Mouse (Mus musculus) gastrocnemius, postnatal 25 days (tissue): ENCODE results near the gene Cyp8b1. TPM values are rescaled to one million over a fixed set of nuclear protein-coding genes. Genes with fewer than 3 reads are reported as not detected.

Source experiments
- DNase-seq: peaks from one replicate; pipeline ENCODE4 v3.0.0; 2022
- long read RNA-seq, 2 experiments: library from polyadenylated mRNA; stranded (forward); transcript quantifications; one replicate each; pipeline ENCODE4 v2.0.0; 2021
- total RNA-seq, 2 experiments: library from RNA; stranded (reverse); gene quantifications; 1 replicate in 1 of 2; 2 replicates in 1 of 2; pipeline ENCODE4 v1.2.3; 2021

Gene Cyp8b1
- not detected for total RNA-seq
- long read RNA-seq, experiment 1: 0 reads
- long read RNA-seq, experiment 2: 0 reads

- no peak for DNase-seq
Measured at GRCm38 (mm10) chr9:121916102-121916501, at the start of gene Cyp8b1. Gene Cyp8b1, minus strand, starts transcription at chr9:121916305.

DNA sequence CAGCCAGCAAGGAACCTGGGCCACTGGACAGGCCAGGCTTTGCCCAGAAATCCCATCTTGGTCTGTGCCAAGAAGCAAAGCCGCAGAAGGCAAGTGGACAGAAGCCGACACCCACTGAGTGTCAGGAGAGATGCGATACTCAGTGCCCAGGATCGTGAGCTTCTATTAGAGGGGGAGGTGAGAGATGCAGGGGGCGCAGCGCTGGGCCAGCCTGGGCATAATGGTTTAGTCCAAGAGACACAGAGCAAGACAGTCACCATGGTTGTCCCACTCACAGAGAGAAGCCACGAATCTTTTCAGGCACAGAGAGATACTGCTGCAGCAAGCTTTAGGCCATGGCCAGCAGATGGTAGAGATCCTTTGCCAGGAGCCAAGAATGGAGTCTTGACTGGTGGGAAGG, 48.8 kb upstream of the Cyp8b1 start:
- DNase-seq: no peak

GRCm38 (mm10) chr9:121959966-121960635, 44.0 kb upstream of the Cyp8b1 start:
- DNase-seq: no peak

DNA sequence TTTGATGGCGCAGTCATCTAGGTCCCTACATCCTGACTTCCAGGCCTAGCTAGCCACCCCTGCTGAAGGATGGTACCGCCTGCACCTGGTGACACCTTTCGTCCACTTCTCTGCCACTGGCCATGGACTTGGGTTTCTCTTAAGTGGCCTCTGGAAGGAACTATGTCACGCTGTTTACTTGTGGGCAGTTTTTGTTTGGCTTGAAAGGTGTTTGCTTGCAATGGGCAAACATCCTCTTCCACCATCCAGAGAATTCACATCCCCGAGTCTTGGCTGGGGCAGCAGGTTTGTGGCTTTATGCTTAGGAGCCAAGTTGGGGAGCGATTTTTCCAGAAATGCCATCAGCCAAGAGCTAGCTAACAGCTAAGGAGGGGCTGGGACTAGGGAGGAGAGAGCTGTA, 36.5 kb upstream of the Cyp8b1 start:
- DNase-seq: peak; percentile 47

DNA sequence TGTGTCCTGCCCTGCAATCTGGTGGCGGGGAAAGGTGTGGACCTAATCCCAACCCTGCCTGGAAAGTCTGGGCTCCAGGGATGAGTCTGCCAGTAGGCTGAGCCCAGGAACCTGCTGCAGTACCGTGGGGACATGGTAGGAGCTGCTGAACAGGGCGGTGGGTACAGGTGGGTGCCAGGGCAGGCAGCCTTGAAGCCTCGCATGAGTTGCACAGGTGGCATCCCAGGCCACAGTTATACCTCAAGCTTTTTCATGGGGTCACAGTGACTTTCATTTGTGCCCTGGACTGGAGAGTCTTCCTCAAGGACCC, 35.0 kb upstream of the Cyp8b1 start:
- DNase-seq: no peak

- DNase-seq: peak; percentile 80
Measured at GRCm38 (mm10) chr9:121950418-121951113, 34.5 kb upstream of the Cyp8b1 start, which contains the start of gene Fam198a. Gene Fam198a, plus strand, starts transcription at chr9:121950988.

GRCm38 (mm10) chr9:121948431-121948830, 32.3 kb upstream of the Cyp8b1 start:
- DNase-seq: no peak

- no peak for DNase-seq
Measured at GRCm38 (mm10) chr9:121947784-121948183, 31.7 kb upstream of the Cyp8b1 start.

GRCm38 (mm10) chr9:121943628-121944027, 27.5 kb upstream of the Cyp8b1 start:
- no peak for DNase-seq

- no peak for DNase-seq
Measured at GRCm38 (mm10) chr9:121943005-121943404, 26.9 kb upstream of the Cyp8b1 start.

- DNase-seq: no peak
Measured at GRCm38 (mm10) chr9:121937944-121938355, 21.8 kb upstream of the Cyp8b1 start.

GRCm38 (mm10) chr9:121937451-121937864, 21.4 kb upstream of the Cyp8b1 start:
- no peak for DNase-seq

DNA sequence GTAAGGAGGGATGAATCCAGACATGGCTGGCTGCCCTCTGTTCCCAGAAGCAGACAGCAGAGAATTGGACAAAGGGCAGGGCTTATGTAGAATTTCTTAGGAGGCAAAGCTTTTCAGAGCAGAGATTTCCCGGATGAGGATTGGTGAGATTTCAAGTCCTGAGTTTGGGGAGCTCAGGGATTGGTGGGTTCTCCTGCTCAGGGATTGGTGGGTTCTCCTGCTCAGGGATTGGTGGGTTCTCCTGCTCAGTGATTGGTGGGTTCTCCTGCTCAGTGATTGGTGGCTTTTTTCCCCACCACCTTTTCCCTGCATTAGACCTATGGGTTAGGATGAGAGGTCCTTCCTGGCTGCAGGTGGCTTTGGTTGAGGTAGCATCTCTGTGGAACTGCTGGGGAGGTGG, 20.8 kb upstream of the Cyp8b1 start:
- DNase-seq: no peak

GRCm38 (mm10) chr9:121934856-121935255, 18.8 kb upstream of the Cyp8b1 start:
- DNase-seq: no peak

DNA sequence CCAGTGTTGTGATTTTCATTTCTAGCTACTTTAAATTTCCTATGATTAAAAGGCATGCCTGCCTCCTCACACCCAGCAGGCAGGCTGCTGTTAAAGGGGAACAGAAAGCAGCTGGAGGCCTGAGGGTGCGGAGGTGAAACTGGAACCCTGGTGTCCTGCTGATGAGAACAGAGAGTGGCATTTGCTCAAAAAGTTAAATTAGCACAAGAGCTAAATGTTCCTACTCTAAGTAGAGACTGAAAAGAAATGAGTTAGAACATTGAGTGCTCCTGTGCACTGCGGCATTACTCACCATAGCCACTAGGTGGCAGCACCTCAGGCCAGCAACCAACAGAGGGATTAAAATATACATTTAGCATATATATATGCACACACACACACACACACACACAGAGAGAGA, 12.4 kb upstream of the Cyp8b1 start:
- DNase-seq: no peak

DNA sequence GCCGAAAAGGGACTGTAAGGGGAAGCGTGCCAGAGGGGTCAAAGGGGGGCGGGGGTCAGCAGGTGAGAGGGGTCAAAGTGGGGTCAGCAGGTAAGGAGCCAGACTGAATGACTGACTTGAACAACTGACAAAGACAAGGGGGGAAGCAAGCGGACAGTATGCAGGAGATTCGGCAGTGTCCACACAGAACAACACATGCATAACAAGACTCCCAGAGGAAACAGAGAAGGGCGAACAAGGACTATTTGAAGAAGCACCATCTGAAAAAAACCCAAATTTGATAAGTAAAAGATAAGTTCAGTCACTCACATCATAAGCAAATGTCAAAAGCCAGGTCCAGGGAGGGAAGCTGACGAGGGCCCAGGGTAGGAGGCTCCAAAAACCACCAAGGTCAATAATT, 11.6 kb upstream of the Cyp8b1 start:
- DNase-seq: no peak

DNA sequence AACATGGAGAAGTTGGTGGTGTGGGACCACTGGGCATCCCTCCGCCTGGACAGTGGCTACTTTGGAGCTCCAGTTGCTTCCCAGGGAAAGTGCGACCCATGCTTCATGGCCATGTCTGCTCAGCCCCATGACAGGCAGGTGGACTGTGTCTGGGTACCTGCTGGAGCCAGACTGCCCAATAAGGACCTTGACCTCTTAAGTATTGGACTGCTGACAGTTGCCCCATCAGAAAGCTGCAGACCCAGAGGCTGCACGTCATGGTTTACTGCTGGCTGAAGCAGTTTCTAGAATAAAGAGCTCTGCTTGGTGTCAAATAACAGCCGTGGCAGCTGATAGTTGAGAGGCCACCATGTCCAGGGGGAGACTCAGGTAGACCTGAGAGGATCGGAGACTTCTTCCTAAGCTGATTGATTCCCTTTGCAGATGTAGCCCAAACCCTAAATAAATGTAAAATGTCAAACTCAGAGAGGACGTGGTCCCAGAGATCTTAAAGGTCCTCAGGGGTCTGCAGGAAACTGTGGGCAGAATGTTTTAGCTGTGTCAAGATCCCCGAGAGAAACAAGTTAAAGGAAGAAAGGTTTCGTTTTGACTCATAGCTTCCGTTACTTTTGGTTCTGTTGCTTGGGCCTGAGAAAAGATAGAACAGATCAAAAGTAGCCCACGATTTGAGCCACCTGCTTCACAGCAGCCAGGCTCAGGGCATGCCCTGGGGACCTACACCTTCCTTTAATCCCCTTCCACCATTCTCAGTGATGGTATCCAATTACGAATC, 10.7 kb upstream of the Cyp8b1 start:
- no peak for DNase-seq

DNA sequence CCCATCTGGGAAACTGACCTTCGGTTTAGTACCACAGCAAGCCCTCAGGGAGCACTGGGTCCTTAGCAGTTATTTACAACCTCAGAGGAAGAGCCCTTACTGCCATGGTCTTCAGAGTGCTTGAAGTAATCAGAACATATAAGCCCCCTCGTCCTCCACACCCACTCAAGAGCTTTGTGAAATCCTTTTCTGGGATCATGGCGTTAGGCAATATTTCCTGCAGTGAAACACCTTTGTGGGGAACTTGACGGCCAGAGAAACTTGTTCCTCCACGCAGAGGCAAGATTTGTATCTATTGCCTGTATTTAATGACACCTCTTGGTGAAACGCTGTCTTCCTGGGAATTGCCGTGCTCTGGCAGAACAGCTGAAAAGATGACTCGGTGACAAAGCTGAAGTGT, 9.9 kb upstream of the Cyp8b1 start:
- DNase-seq: no peak

GRCm38 (mm10) chr9:121924901-121925560, 8.9 kb upstream of the Cyp8b1 start:
- no peak for DNase-seq

DNA sequence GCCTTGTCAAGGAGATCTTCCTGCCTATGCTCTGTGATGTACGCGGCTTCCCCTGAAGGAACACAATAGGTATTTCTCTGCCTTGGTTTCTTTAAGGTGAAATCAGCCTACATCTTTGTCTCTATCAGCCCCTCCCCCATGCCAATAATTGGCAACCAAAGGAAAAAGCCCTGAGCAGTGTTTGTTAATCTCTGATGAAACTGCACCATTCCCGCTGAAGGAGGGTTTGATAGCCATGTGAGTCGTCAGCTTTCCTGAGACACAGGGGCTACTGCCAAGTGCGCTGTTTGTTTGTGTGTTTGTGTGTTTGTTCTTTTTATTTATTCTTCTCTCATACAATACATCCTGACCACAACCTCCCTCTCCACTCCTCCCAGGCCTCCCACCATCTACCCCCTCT, 7.8 kb upstream of the Cyp8b1 start:
- DNase-seq: no peak

DNA sequence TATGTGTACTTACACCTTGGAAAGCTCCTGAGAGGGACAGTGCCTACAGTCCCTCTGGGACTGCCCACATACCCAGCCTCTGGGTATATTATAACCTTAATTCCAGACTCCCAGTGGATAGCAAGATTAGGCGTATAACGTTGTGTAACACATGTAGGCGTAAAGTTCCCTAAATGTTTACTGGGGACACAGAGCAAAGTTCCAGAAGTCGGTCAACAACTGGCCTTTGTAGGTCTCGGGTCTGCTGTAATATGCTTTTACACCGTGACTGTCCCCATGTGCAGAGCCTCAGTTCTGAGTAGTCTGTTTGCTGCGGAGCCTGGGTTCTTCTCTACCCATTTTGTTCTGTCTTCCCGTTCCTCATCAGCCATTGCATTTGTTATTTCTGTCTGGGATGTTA, 7.3 kb upstream of the Cyp8b1 start:
- DNase-seq: no peak

DNA sequence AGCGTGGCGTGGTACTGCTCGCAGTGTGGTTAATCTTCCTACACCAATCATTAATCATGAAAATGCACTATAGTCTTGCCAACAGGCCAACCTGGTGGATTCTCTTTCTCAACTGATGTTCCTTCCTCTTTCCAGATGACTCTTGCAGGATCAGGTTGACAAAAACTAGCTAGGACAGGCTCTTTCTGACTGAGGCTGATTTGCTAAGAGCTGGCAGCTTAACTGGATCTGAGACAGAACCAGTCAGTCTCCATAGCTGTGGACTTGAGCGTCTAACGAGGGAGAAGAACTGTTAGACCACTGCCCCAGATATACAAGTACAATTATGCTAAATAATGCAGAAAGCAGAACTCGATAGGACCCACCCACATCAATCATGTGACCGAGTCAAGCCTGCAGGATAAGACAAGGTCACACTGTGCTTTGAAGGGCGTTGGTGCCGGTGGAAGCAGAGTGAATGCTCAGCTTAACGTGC, 3.0 kb upstream of the Cyp8b1 start:
- DNase-seq: no peak

DNA sequence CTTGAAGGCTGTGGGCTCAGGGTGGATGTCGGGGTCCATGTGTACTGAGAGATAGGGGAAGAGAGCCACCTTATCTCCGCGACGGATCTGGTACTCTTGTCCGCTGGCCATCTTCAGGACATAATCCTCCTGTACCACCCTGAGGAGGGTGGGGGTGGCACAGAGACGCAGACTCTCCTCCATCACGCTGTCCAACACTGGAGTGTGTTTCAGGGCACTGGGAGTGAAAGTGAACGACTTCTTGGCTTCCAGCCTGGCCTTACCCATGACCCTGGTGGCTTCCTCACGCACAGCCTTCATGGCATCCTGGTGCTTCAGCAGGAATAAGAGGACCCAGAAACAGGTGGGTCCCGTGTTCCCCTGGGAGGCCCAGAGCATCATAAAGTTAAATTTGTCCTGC, 1.0 kb downstream of the Cyp8b1 start:
- no peak for DNase-seq
